Mouse (Mus musculus): ENCODE measurements at regions not wholly inside any gene's neighbourhood (a gene's known extent, or its start where the extent isn't known, plus 50 kb on each side); places are given as distances from the start of the nearest gene placed in this dataset.

- Histone ChIP-seq H3K9me3 (no peaks in the 10 kb centered on the region), H3K36me3 (no peaks in the 10 kb centered on the region), H3K27me3 (ENCODE audit: insufficient read depth, poor library complexity, severe bottlenecking) (no peaks in the 10 kb centered on the region), H3K4me1 (replicated peaks) (peaks cover 10% of the 10 kb centered on the region), H3K27ac (no peak overlapping the region), H3K4me3 (no peak overlapping the region)
- 73% methylated on average over 4 of the region's 4 CpGs for WGBS
- DNase-seq (ENCODE audit: low spot score) = no peak
Measured at GRCm38 (mm10) chr9:43667974-43668373, 75.8 kb upstream of the Nectin1 start.

DNA sequence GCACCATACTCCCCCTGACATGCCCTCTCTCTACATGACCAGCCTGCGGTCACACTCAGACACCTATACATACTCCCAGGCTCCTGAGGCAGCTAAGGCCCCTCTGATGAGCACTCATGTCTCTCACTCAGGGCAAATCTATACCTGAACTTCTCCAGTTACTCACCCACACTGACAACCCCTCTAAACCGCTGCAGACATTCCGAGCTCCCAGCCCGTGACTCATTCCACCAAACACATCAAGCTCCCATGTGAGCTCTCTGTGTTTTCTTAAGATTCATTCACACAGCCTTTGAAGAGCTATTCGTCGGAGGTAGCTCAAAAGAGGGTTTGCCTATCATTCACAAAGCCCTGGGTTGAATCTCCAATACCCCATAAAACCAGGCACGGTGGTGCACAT lies 75.1 kb upstream of the Nectin1 start:
- Histone ChIP-seq H3K9me3 (no peaks in the 10 kb centered on the region), H3K36me3 (no peaks in the 10 kb centered on the region), H3K27ac (no peak overlapping the region), H3K27me3 (ENCODE audit: insufficient read depth, poor library complexity, severe bottlenecking) (no peaks in the 10 kb centered on the region), H3K4me3 (no peak overlapping the region), H3K4me1 (replicated peaks) (peaks cover 17% of the 10 kb centered on the region)
- 82% methylated on average over 7 of the region's 7 CpGs for WGBS
- no peak for DNase-seq (ENCODE audit: low spot score)

- Histone ChIP-seq H3K27ac (peak overlapping the region; percentile 16; the same call in 1 of the 2 replicates), H3K4me3 (no peak overlapping the region), H3K9me3 (no peaks in the 10 kb centered on the region), H3K4me1 (replicated peaks) (peaks cover 32% of the 10 kb centered on the region), H3K36me3 (no peaks in the 10 kb centered on the region), H3K27me3 (ENCODE audit: insufficient read depth, poor library complexity, severe bottlenecking) (no peaks in the 10 kb centered on the region)
- no peak for DNase-seq (ENCODE audit: low spot score)
- WGBS = 83% methylated on average over 5 of the region's 5 CpGs
Measured at GRCm38 (mm10) chr9:43670563-43670962, 73.2 kb upstream of the Nectin1 start.

- Histone ChIP-seq H3K36me3 (no peaks in the 10 kb centered on the region), H3K27ac (no peak overlapping the region), H3K4me3 (no peak overlapping the region), H3K27me3 (ENCODE audit: insufficient read depth, poor library complexity, severe bottlenecking) (peaks cover 3% of the 10 kb centered on the region; the same call in 1 of the 2 replicates), H3K4me1 (replicated peaks) (peaks cover 33% of the 10 kb centered on the region), H3K9me3 (no peaks in the 10 kb centered on the region)
- WGBS = 59% methylated on average over 4 of the region's 4 CpGs
- DNase-seq (ENCODE audit: low spot score) = peak; percentile 37
Measured at GRCm38 (mm10) chr9:43673171-43673680, 70.6 kb upstream of the Nectin1 start.

- H3K27ac ChIP-seq = peak overlapping the region; percentile 45; the same call in 1 of the 2 replicates
- WGBS = 58% methylated on average over 8 of the region's 8 CpGs
- H3K4me1 ChIP-seq (replicated peaks) = peaks cover 42% of the 10 kb centered on the region
- H3K4me3 ChIP-seq = no peak overlapping the region
- H3K9me3 ChIP-seq = no peaks in the 10 kb centered on the region
- H3K36me3 ChIP-seq = no peaks in the 10 kb centered on the region
- H3K27me3 ChIP-seq (ENCODE audit: insufficient read depth, poor library complexity, severe bottlenecking) = peaks cover 13% of the 10 kb centered on the region
- no peak for DNase-seq (ENCODE audit: low spot score)
Measured at GRCm38 (mm10) chr9:43674321-43674720, 69.5 kb upstream of the Nectin1 start.

DNA sequence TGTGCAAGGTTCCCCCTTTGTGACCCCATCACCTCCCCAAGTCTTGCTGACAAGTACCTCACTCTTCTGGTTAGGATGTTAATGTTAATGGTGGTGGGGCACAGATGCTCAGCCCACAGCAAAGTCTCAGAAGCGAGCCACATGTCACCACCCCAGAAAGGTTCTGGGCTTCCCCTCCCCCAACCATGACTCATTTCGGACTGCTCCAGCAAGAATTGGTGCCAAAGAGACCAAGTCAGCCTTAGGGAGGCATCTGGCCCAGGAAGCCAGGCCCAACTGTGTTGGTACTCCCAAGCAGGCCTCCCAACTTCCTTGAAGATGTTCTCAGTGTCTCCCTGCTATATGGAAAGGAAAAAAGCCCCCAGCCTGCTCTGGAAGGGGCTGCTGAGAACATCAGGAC lies 67.8 kb upstream of the Nectin1 start:
- Histone ChIP-seq H3K27ac (no peak overlapping the region), H3K27me3 (ENCODE audit: insufficient read depth, poor library complexity, severe bottlenecking) (peaks cover 15% of the 10 kb centered on the region), H3K4me3 (no peak overlapping the region), H3K9me3 (no peaks in the 10 kb centered on the region), H3K36me3 (no peaks in the 10 kb centered on the region), H3K4me1 (replicated peaks) (peaks cover 41% of the 10 kb centered on the region)
- no peak for DNase-seq (ENCODE audit: low spot score)
- 75% methylated on average over 2 of the region's 2 CpGs for WGBS

- Histone ChIP-seq H3K36me3 (no peaks in the 10 kb centered on the region), H3K27ac (peak overlapping the region; percentile 53), H3K4me1 (replicated peaks) (peaks cover 34% of the 10 kb centered on the region), H3K4me3 (no peak overlapping the region), H3K27me3 (ENCODE audit: insufficient read depth, poor library complexity, severe bottlenecking) (peaks cover 15% of the 10 kb centered on the region), H3K9me3 (no peaks in the 10 kb centered on the region)
- DNase-seq (ENCODE audit: low spot score) = no peak
- WGBS = 51% methylated on average over 17 of the region's 17 CpGs
Measured at GRCm38 (mm10) chr9:43679331-43679730, 64.5 kb upstream of the Nectin1 start.

- Histone ChIP-seq H3K4me3 (no peak overlapping the region), H3K4me1 (replicated peaks) (peaks cover 24% of the 10 kb centered on the region), H3K27me3 (ENCODE audit: insufficient read depth, poor library complexity, severe bottlenecking) (peaks cover 12% of the 10 kb centered on the region), H3K27ac (0 out of 2 replicates have a peak overlapping the region, but pooled peaks have one; percentile 23), H3K36me3 (no peaks in the 10 kb centered on the region), H3K9me3 (no peaks in the 10 kb centered on the region)
- 72% methylated on average over 3 of the region's 3 CpGs for WGBS
- DNase-seq (ENCODE audit: low spot score) = no peak
Measured at GRCm38 (mm10) chr9:43681317-43681716, 62.5 kb upstream of the Nectin1 start.

DNA sequence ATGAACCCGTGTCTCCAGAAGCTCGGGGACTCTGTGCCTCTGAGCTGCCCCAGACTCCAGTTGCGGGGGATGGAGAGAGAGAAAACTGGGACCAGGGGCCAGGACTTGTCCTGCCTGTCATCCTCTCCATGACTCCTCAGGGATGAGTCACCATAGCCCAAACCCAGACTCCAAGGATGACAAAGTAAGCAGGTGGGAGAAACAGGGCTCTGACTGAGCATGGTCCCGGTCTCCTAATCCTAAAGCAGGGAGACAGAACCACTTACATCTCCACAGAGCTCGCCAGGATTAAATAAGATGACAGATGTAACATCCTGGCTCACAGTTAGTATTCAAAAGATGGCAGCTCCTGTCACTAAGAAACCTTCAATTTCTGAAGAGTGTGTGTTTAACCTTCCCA lies 61.7 kb upstream of the Nectin1 start:
- WGBS = 84% methylated on average over 5 of the region's 5 CpGs
- DNase-seq (ENCODE audit: low spot score) = no peak
- no peaks in the 10 kb centered on the region for H3K9me3 ChIP-seq
- H3K27me3 ChIP-seq (ENCODE audit: insufficient read depth, poor library complexity, severe bottlenecking) = peaks cover 12% of the 10 kb centered on the region; the same call in 1 of the 2 replicates
- peaks cover 24% of the 10 kb centered on the region for H3K4me1 ChIP-seq (replicated peaks)
- H3K27ac ChIP-seq = 0 out of 2 replicates have a peak overlapping the region, but pooled peaks have one; percentile 23
- no peak overlapping the region for H3K4me3 ChIP-seq
- no peaks in the 10 kb centered on the region for H3K36me3 ChIP-seq

- peaks cover 12% of the 10 kb centered on the region for H3K4me1 ChIP-seq (replicated peaks)
- DNase-seq (ENCODE audit: low spot score) = no peak
- H3K4me3 ChIP-seq = no peak overlapping the region
- WGBS = 90% methylated on average over 5 of the region's 5 CpGs
- no peak overlapping the region for H3K27ac ChIP-seq
- H3K27me3 ChIP-seq (ENCODE audit: insufficient read depth, poor library complexity, severe bottlenecking) = no peaks in the 10 kb centered on the region
- H3K36me3 ChIP-seq = no peaks in the 10 kb centered on the region
- no peaks in the 10 kb centered on the region for H3K9me3 ChIP-seq
Measured at GRCm38 (mm10) chr9:43684596-43684995, 59.2 kb upstream of the Nectin1 start.

- H3K27me3 ChIP-seq (ENCODE audit: insufficient read depth, poor library complexity, severe bottlenecking) = no peaks in the 10 kb centered on the region
- no peaks in the 10 kb centered on the region for H3K36me3 ChIP-seq
- no peaks in the 10 kb centered on the region for H3K9me3 ChIP-seq
- no peak for DNase-seq (ENCODE audit: low spot score)
- H3K4me1 ChIP-seq (replicated peaks) = no peaks in the 10 kb centered on the region
- H3K4me3 ChIP-seq = no peak overlapping the region
- H3K27ac ChIP-seq = no peak overlapping the region
- WGBS = 81% methylated on average over 1 of the region's 1 CpGs
Measured at GRCm38 (mm10) chr9:43692015-43692414, 51.8 kb upstream of the Nectin1 start.

DNA sequence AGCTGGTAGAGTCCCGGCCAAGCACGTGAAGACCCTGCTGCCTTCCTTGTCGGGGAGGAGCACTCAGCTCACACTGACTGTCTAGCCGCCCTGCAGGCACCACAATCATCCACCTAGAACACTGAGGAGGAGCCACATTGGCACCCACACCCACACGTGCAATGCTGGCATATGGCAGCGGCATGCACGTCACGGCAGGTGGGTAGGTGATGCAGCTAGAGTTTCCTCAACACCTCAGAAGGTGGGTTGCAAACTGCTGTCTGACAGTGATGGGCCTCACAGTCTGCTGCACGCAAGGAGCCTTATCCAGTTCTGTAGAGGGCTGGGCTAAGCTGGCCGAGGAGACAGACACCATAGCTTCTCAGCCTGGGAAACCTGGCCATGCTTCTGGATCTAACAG lies 51.2 kb upstream of the Nectin1 start:
- Histone ChIP-seq H3K27me3 (ENCODE audit: insufficient read depth, poor library complexity, severe bottlenecking) (no peaks in the 10 kb centered on the region), H3K4me1 (replicated peaks) (no peaks in the 10 kb centered on the region), H3K9me3 (no peaks in the 10 kb centered on the region), H3K27ac (no peak overlapping the region), H3K4me3 (no peak overlapping the region), H3K36me3 (no peaks in the 10 kb centered on the region)
- 88% methylated on average over 10 of the region's 10 CpGs for WGBS
- DNase-seq (ENCODE audit: low spot score) = no peak

All from hindbrain, embryonic 10.5 days (tissue).